Comparison of ENCODE assay signal across 14 mouse cellular contexts in genomic region chr9:3310016-3310415, GRCm38 (mm10).
"Had no signal": no experiment of that assay in that cellular context is flagged by ENCODE, and none has a peak within 500 bp of the region (broad histone marks: within the 10 kb centered on the region; RNA-seq: fewer than 3 reads in every experiment).

No protein-coding gene starts in this region.

- DNase-seq: kidney, adult 18-20 months; kidney, adult 9 months; kidney, postnatal 10 days; kidney, postnatal 36 days; layer of hippocampus, postnatal 36 days; lung, adult 18-20 months; lung, postnatal 14 days; lung, postnatal 4 days; midbrain, embryonic 14.5 days; thymus, postnatal 4 days had no signal

- H3K36me3 ChIP-seq: liver, embryonic 15.5 days; lung, embryonic 15.5 days had no signal

- H3K9ac ChIP-seq: liver, embryonic 15.5 days; lung, embryonic 15.5 days had no signal

- H3K4me1 ChIP-seq: liver, embryonic 15.5 days; lung, embryonic 15.5 days had no signal

- H3K27me3 ChIP-seq: liver, embryonic 15.5 days; lung, embryonic 15.5 days had no signal

- H3K4me3 ChIP-seq: left cerebral cortex, adult 2 months; liver, embryonic 15.5 days; lung, embryonic 15.5 days had no signal

- H3K4me2 ChIP-seq: liver, embryonic 15.5 days; lung, embryonic 15.5 days; midbrain, embryonic 11.5 days had no signal

- H3K27ac ChIP-seq: left cerebral cortex, adult 2 months; liver, embryonic 15.5 days; lung, embryonic 15.5 days had no signal

- H3K9me3 ChIP-seq: liver, embryonic 15.5 days; lung, embryonic 15.5 days had no signal
